Mouse (Mus musculus) brain, embryonic 14.5 days (tissue): Measurements from ENCODE around the gene Tro. TPM values are rescaled to one million over a fixed set of nuclear protein-coding genes. Genes with fewer than 3 reads are reported as not detected.

Experiments used
- DNase-seq: peaks from one replicate; pipeline ENCODE4 v3.0.0-alpha.2; 2011; ENCODE audit warnings: low read depth
- CTCF ChIP-seq: fragments of 200-500 bp; IDR thresholded peaks from 2 replicates; pipeline ENCODE4 v1.5.1; 2012; ENCODE audit warnings: inconsistent platforms, mild to moderate bottlenecking, moderate library complexity, borderline replicate concordance; ENCODE audit not compliant: insufficient read depth, insufficient read length; ENCODE audit errors: extremely low read depth
- POLR2A ChIP-seq: fragments of 200-500 bp; IDR thresholded peaks from 2 replicates; pipeline ENCODE4 v1.6.1; 2012; ENCODE audit warnings: mild to moderate bottlenecking, inconsistent platforms, borderline replicate concordance; ENCODE audit not compliant: poor library complexity, insufficient read depth, insufficient read length, severe bottlenecking; ENCODE audit errors: extremely low read depth
- polyA plus RNA-seq: library from polyadenylated mRNA; depleted of rRNA; stranded (reverse); fragments of >200 nt; gene quantifications from 2 replicates; pipeline ENCODE4 v1.2.3, GENCODE M21; 2012; rRNA removed

The Tro gene
- 128 and 130 TPM in 2 replicates for polyA plus RNA-seq

GRCm38 (mm10) chrX:150656908-150657796 lies at the start of gene Tro:
Tro (minus strand) TSS chrX:150657583.
- TF ChIP-seq POLR2A (peak; percentile 49; the same call in 1 of the 2 replicates), CTCF (peak; percentile 25; the same call in 1 of the 2 replicates)

GRCm38 (mm10) chrX:150677505-150677904 lies 20.1 kb upstream of the Tro start:
- no peak for TF ChIP-seq POLR2A
- no peak for TF ChIP-seq CTCF
- DNase-seq = no peak

More at GRCm38 (mm10) chrX:150656908-150657796, at the start of gene Tro:
- DNase-seq = peak; percentile 92

DNA sequence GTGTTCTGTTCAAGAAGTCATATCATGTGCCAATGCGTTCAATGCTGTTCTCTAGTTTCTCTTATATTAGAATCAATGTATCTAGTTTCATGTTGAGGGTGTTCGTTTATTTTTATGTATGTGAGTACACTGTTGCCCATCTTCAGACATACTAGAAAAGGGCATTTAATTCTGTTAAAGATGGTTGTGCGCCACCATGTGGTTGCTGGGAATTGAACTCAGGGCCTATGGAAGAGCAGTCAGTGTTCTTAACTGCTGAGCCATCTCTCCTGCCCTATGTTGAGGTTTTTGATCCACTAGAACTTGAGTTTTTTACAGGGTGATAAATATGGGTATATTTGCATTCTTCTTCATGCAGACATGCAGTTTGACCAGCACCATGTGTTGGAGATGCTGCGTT lies 5.4 kb upstream of the Tro start:
- DNase-seq = peak; percentile 29
- TF ChIP-seq POLR2A (no peak), CTCF (peak; percentile 16; the same call in 1 of the 2 replicates)

GRCm38 (mm10) chrX:150657797-150658118 lies 375 bp upstream of the Tro start:
- peak; percentile 45 for DNase-seq
- TF ChIP-seq POLR2A (no peak), CTCF (no peak)

DNA sequence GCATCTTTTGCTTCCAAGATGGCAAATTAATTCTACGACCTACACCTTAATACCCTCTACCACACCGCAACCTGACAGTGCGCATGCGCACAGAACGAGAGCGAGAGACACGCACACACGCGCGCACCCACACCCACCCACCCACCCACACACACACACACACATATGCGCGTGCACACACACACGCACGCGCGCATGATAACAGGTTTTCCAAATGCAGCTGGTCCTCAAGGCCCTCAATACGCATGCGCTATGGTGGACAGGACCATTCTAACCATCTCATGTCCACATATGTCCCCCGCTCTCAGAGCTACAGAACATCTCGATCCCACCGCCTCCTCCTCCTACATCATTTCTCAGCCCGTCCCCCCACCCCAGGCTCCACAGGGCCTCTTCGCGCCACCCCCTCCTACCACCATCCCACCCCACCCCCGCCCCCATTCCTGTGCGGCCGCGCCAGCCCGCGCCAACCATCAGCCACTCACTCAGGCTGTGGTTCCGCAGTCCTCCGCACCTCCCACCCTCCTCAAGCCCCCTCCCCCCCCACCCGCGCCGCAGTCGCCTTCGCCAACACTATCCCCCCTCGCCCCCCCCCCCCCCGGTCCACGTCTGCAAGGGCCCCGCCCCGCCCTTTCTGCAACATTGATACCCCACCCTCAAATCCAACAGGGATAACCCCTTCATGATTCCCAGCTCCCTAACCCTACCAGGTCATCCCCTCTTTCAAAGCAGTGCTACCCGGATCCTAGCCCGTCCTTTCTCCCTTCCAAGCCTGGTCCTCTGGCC lies 1.1 kb downstream of the Tro start:
- TF ChIP-seq CTCF (no peak), POLR2A (no peak)

DNA sequence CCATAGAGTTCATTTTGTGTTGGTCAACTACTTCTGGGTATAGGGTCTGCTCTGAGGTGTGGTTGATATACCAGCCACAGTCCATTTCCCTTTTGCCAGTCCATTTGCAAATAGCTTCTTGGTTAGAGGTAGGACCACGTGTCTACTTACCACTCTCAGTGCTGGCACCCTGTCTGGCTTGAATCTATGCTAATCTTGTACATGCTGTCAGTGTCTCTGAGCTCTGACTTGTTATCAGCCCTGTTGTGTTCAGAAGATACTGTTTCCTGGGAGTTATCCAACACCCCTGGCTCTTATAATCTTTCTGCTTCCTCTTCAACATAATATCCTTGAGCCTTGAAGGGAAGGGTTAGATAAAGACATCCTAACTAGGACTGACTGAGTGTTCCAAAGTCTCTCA lies 21.0 kb downstream of the Tro start:
- TF ChIP-seq POLR2A (no peak), CTCF (no peak)

More for the DNA sequence above, 1.1 kb downstream of the Tro start:
- DNase-seq = peak; percentile 88

GRCm38 (mm10) chrX:150598882-150599281 lies 58.5 kb downstream of the Tro start:
- no peak for TF ChIP-seq CTCF
- TF ChIP-seq POLR2A = no peak
- no peak for DNase-seq

More for the DNA sequence above, 21.0 kb downstream of the Tro start:
- DNase-seq = no peak

Other genes starting within 250 kb of the Tro start
- gene Tmem29, start 198.4 kb downstream of the Tro start, polyA plus RNA-seq = 57.9 and 59.9 TPM in 2 replicates
- 12.0 and 22.9 TPM in 2 replicates for gene Alas2, start 110.2 kb downstream of the Tro start, polyA plus RNA-seq
- 6.2 and 6.4 TPM in 2 replicates for gene Pfkfb1, start 69.4 kb downstream of the Tro start, polyA plus RNA-seq
- gene Apex2, start 67.7 kb downstream of the Tro start, polyA plus RNA-seq = 26.2 and 27.1 TPM in 2 replicates
- gene Maged2, start 156.8 kb upstream of the Tro start, polyA plus RNA-seq = 168 and 197 TPM in 2 replicates